Mouse (Mus musculus): ENCODE data around the gene Hcn1.

The Hcn1 gene

GRCm38 (mm10) chr13:118027868-118028267, 425.7 kb downstream of the Hcn1 start:
- Histone ChIP-seq H3K9me3 (ENCODE audit: low read length) (peaks cover 3% of the 10 kb centered on the region; the same call in 1 of the 2 replicates), H3K27me3 (ENCODE audit: insufficient read depth, low read length) (no peaks in the 10 kb centered on the region), H3K36me3 (ENCODE audit: insufficient read depth, low read length) (no peaks in the 10 kb centered on the region), H3K4me3 (replicated peaks; ENCODE audit: low read length) (no peak overlapping the region), H3K4me1 (replicated peaks; ENCODE audit: low read depth, low read length) (peaks cover 18% of the 10 kb centered on the region)
- TF ChIP-seq NANOG (IDR thresholded peaks at IDR 0.05; ENCODE audit: borderline replicate concordance, low read length) (no peak), POU5F1 (IDR thresholded peaks at IDR 0.05; ENCODE audit: borderline replicate concordance, low read length) (no peak)

DNA sequence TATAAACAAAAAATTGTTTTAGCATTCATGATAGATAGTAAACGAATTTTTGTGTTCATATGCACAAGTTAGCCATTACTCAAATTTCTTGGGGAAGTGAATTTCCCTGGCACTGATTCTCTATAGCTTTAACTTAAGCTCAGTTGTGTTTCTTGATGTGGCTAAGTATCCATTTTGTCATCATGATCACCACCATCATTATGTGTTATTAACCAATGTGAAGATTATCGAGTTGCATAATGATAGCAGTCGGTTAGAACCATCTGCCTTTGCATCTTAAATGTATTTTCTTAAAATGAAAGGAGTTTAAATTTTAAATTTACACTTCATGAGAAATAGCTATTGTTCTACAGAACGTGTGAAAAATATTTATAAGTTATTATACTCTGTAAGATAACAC, 426.5 kb downstream of the Hcn1 start:
- Histone ChIP-seq H3K9me3 (ENCODE audit: low read length) (peaks cover 3% of the 10 kb centered on the region; the same call in 1 of the 2 replicates), H3K27me3 (ENCODE audit: insufficient read depth, low read length) (no peaks in the 10 kb centered on the region)
- TF ChIP-seq CTCF (conservative IDR thresholded peaks at IDR 0.05; ENCODE audit: low read length) (no peak), POU5F1 (IDR thresholded peaks at IDR 0.05; ENCODE audit: borderline replicate concordance, low read length) (no peak), NANOG (IDR thresholded peaks at IDR 0.05; ENCODE audit: borderline replicate concordance, low read length) (no peak)

GRCm38 (mm10) chr13:118029579-118029978, 427.5 kb downstream of the Hcn1 start:
- Histone ChIP-seq H3K4me3 (replicated peaks; ENCODE audit: low read length) (no peak overlapping the region), H3K36me3 (ENCODE audit: insufficient read depth, low read length) (no peaks in the 10 kb centered on the region), H3K9me3 (ENCODE audit: low read length) (peaks cover 3% of the 10 kb centered on the region; the same call in 1 of the 2 replicates), H3K27me3 (ENCODE audit: insufficient read depth, low read length) (no peaks in the 10 kb centered on the region), H3K4me1 (replicated peaks; ENCODE audit: low read depth, low read length) (peaks cover 12% of the 10 kb centered on the region)
- TF ChIP-seq CTCF (conservative IDR thresholded peaks at IDR 0.05; ENCODE audit: low read length) (no peak), POU5F1 (IDR thresholded peaks at IDR 0.05; ENCODE audit: borderline replicate concordance, low read length) (no peak), NANOG (IDR thresholded peaks at IDR 0.05; ENCODE audit: borderline replicate concordance, low read length) (no peak)

More for the DNA sequence above, 426.5 kb downstream of the Hcn1 start:
- no peaks in the 10 kb centered on the region for H3K36me3 ChIP-seq (ENCODE audit: insufficient read depth, low read length)
- H3K4me3 ChIP-seq (replicated peaks; ENCODE audit: low read length), result no peak overlapping the region
- H3K4me1 ChIP-seq (replicated peaks; ENCODE audit: low read depth, low read length), result peaks cover 13% of the 10 kb centered on the region

GRCm38 (mm10) chr13:118035598-118035997, 433.5 kb downstream of the Hcn1 start:
- TF ChIP-seq NANOG (IDR thresholded peaks at IDR 0.05; ENCODE audit: borderline replicate concordance, low read length) (peak; percentile 44; the same call in 1 of the 2 replicates), POU5F1 (IDR thresholded peaks at IDR 0.05; ENCODE audit: borderline replicate concordance, low read length) (no peak), CTCF (conservative IDR thresholded peaks at IDR 0.05; ENCODE audit: low read length) (no peak)
- Histone ChIP-seq H3K36me3 (ENCODE audit: insufficient read depth, low read length) (no peaks in the 10 kb centered on the region), H3K27me3 (ENCODE audit: insufficient read depth, low read length) (no peaks in the 10 kb centered on the region), H3K9me3 (ENCODE audit: low read length) (no peaks in the 10 kb centered on the region), H3K4me3 (replicated peaks; ENCODE audit: low read length) (no peak overlapping the region), H3K4me1 (replicated peaks; ENCODE audit: low read depth, low read length) (peaks cover 13% of the 10 kb centered on the region)

All from E14TG2a.4 (cell line).